Mouse (Mus musculus): ENCODE results near the gene Bnip3. TPM values are rescaled to one million over a fixed set of nuclear protein-coding genes. Genes with fewer than 3 reads are reported as not detected.
A peak's percentile ranks its signal among the peaks of the same experiment; 100 is the strongest.

The Bnip3 gene
- polyA plus RNA-seq, 1 experiment from 2014 or later = 313 TPM

DNA sequence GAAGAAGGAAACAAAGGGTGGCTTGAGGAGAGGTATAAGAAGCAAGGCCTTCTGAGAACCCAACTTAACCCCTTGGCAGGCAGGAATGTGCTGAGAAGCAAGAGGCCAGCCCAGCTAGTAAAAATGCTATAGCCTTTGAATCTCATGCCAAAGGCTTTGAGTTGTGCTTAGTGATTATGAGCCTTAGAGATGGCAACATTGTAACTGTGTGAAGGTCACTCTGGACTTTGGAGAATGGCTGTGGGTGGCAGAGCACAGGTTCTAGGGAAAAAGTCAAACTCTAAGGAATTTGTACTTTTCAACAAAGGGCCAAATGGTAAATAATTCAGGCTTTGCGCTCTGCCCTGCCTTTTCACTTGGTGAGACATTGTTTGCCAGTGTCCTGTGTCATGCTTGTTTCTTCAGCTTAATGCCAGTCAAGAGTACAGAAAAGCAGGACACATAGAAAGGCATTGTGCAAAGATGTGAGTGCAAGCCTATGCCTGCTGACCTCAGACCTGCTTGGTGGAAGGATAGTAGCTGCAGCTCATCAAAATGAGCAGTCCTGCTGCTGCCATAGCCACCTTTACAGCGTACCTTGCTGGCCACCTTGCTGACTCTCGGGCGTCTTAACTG lies 55.8 kb downstream of the Bnip3 start:
- H3K4me2 ChIP-seq (ENCODE audit: low read length) = no peak overlapping the region
- WGBS = 93% methylated on average over 4 of the region's 4 CpGs
- no peak for ATAC-seq (ENCODE audit: insufficient number of reproducible peaks, insufficient read depth, low FRiP score, low read depth)
- peaks cover 73% of the 10 kb centered on the region for H3K36me3 ChIP-seq (ENCODE audit: control insufficient read depth, insufficient read depth, low read length)
- H3K4me1 ChIP-seq (ENCODE audit: control insufficient read depth in 2 of 2, insufficient read depth in 2 of 2, low read length in 2 of 2) = peaks cover 0 to 6% of the 10 kb centered on the region in 2 experiments; a peak in 2 of 4 replicates
- no peaks in the 10 kb centered on the region for H3K27me3 ChIP-seq (ENCODE audit: control insufficient read depth, insufficient read depth, low read length)
- no peak overlapping the region for H3K9ac ChIP-seq (ENCODE audit: low read length)
- no peak overlapping the region for H3K27ac ChIP-seq (replicated peaks in 1 of 2; ENCODE audit: control insufficient read depth in 1 of 2, insufficient read depth in 1 of 2, low read depth in 2 of 2, low read length in 2 of 2)
- H3K9me3 ChIP-seq (ENCODE audit: control insufficient read depth, low read length) = no peaks in the 10 kb centered on the region
- no peak overlapping the region for H3K4me3 ChIP-seq (ENCODE audit: control insufficient read depth in 1 of 2, insufficient read depth in 1 of 2, low read depth in 1 of 2, low read length in 2 of 2)

DNA sequence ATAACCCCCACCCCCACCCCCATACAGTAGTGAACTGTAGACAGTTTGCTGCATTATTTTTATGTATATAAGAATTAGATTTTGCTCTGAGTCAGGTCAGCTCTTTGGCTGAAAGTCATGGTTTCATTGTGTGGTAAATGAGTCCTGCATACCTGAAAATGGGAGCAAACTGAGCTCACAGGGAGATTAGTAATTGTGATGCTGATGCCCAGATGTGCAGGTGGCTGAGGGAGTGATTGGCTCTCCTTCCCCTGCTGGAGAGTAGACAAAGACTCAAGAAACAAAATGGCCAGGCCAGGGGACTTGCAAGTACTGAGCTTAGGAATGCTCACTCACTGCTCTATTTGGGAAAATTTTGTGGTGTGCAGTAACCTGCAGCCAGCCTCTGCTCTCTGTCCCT lies 59.2 kb downstream of the Bnip3 start:
- Histone ChIP-seq H3K4me2 (ENCODE audit: low read length) (no peak overlapping the region), H3K4me3 (ENCODE audit: control insufficient read depth in 1 of 2, insufficient read depth in 1 of 2, low read depth in 1 of 2, low read length in 2 of 2) (no peak overlapping the region), H3K27ac (replicated peaks in 1 of 2; ENCODE audit: control insufficient read depth in 1 of 2, insufficient read depth in 1 of 2, low read depth in 2 of 2, low read length in 2 of 2) (no peak overlapping the region), H3K9me3 (ENCODE audit: control insufficient read depth, low read length) (no peaks in the 10 kb centered on the region), H3K4me1 (ENCODE audit: control insufficient read depth in 2 of 2, insufficient read depth in 2 of 2, low read length in 2 of 2) (peaks cover 6 to 19% of the 10 kb centered on the region in 2 experiments), H3K27me3 (ENCODE audit: control insufficient read depth, insufficient read depth, low read length) (no peaks in the 10 kb centered on the region), H3K36me3 (ENCODE audit: control insufficient read depth, insufficient read depth, low read length) (peaks cover 55% of the 10 kb centered on the region), H3K9ac (ENCODE audit: low read length) (no peak overlapping the region)
- ATAC-seq (ENCODE audit: insufficient number of reproducible peaks, insufficient read depth, low FRiP score, low read depth) = no peak

DNA sequence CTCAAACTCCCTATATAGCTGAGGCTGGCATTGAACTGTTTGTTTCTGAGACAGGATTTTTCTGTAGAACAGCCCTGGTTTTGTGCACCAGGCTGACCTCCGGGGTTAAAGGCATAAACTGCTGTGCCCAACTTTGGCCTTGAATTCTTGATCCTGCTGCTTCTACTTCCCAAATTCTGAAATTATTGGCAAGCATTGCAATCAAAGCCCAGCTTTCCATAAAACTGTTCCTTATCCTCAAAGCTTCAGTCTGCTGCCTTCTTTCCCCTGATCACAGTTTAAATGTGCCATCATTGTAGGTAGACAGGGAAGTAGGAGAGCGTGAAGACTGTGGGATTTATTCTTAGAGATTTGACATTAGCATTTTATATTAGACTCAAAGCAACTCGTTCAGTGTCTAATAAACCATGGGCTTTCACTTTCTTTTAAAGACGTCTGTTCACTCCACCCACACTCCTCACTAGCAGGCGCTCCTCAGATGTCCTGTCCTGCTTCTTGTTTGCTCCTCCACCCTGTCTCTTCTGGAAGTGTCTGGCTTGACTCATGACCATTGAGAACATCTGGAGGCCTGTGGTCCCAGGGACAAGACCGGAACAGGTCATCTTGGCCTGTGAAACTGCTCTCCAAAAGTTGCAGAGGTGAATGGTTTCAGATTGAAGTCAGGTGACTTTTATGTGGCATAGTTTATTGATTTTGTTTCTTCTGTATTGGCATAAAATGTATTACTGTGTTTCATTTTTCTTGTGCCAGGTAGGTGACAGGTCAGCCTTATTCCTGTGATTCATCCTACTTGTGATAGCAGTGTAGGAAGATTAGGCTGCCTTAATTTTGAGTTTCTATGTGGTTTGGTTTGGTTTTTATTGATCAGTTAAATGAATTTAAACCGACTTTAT lies 61.0 kb downstream of the Bnip3 start:
- Histone ChIP-seq H3K27me3 (ENCODE audit: control insufficient read depth, insufficient read depth, low read length) (no peaks in the 10 kb centered on the region), H3K4me1 (ENCODE audit: control insufficient read depth in 2 of 2, insufficient read depth in 2 of 2, low read length in 2 of 2) (peaks cover 9 to 31% of the 10 kb centered on the region in 2 experiments), H3K9ac (ENCODE audit: low read length) (peak overlapping the region; percentile 94), H3K4me3 (ENCODE audit: control insufficient read depth in 1 of 2, insufficient read depth in 1 of 2, low read depth in 1 of 2, low read length in 2 of 2) (peak overlapping the region in 1 of 2 experiments; percentile 94; a peak in 1 of 4 replicates), H3K36me3 (ENCODE audit: control insufficient read depth, insufficient read depth, low read length) (peaks cover 43% of the 10 kb centered on the region), H3K9me3 (ENCODE audit: control insufficient read depth, low read length) (no peaks in the 10 kb centered on the region), H3K27ac (replicated peaks in 1 of 2; ENCODE audit: control insufficient read depth in 1 of 2, insufficient read depth in 1 of 2, low read depth in 2 of 2, low read length in 2 of 2) (no peak overlapping the region), H3K4me2 (ENCODE audit: low read length) (peak overlapping the region; percentile 82)
- ATAC-seq (ENCODE audit: insufficient number of reproducible peaks, insufficient read depth, low FRiP score, low read depth) = no peak
- 77% methylated on average over 7 of the region's 7 CpGs for WGBS

DNA sequence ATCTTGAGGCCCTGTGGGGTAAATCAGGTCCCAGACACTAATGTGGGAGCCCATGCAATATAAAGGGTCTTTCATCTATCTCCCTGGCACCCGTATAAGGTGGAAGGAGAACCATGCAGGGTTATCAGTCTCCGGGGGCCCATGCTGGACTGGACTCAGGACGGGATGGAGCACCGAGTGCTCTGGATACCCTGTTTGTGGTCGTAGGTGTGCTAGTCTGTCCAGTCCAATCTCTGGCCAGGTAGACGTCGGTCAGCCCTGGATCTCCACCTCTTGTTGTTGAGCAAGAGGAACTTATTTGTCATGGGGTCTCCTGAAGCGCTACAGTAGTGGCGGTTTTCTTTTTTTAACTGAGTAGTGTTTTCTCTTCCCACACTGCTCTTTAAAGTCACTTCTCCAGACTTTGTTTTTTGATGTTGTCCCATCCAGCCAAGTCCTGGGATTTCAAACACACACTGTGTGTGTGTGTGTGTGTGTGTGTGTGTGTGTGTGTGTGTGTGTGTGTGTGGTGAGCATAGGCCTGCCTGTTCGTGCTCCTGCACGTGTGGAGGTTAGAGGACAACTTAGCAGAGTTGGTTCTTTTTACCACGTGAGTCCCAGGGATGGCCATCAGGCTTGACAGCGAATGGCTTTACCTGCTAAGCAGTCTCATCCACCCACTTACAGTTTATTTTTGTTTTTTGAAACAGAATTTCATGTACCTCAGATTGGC lies 61.8 kb downstream of the Bnip3 start:
- 35% methylated on average over 13 of the region's 13 CpGs for WGBS
- H3K36me3 ChIP-seq (ENCODE audit: control insufficient read depth, insufficient read depth, low read length) = peaks cover 37% of the 10 kb centered on the region
- peak overlapping the region; percentile 94 to 100 for H3K4me3 ChIP-seq (ENCODE audit: control insufficient read depth in 1 of 2, insufficient read depth in 1 of 2, low read depth in 1 of 2, low read length in 2 of 2)
- H3K9me3 ChIP-seq (ENCODE audit: control insufficient read depth, low read length) = no peaks in the 10 kb centered on the region
- ATAC-seq (ENCODE audit: insufficient number of reproducible peaks, insufficient read depth, low FRiP score, low read depth) = no peak
- H3K4me2 ChIP-seq (ENCODE audit: low read length) = peak overlapping the region; percentile 82
- H3K27ac ChIP-seq (replicated peaks in 1 of 2; ENCODE audit: control insufficient read depth in 1 of 2, insufficient read depth in 1 of 2, low read depth in 2 of 2, low read length in 2 of 2) = peak overlapping the region in 1 of 2 experiments; percentile 95; a peak in 1 of 4 replicates
- no peaks in the 10 kb centered on the region for H3K27me3 ChIP-seq (ENCODE audit: control insufficient read depth, insufficient read depth, low read length)
- H3K4me1 ChIP-seq (ENCODE audit: control insufficient read depth in 2 of 2, insufficient read depth in 2 of 2, low read length in 2 of 2) = peaks cover 9 to 32% of the 10 kb centered on the region in 2 experiments
- peak overlapping the region; percentile 94 for H3K9ac ChIP-seq (ENCODE audit: low read length)

DNA sequence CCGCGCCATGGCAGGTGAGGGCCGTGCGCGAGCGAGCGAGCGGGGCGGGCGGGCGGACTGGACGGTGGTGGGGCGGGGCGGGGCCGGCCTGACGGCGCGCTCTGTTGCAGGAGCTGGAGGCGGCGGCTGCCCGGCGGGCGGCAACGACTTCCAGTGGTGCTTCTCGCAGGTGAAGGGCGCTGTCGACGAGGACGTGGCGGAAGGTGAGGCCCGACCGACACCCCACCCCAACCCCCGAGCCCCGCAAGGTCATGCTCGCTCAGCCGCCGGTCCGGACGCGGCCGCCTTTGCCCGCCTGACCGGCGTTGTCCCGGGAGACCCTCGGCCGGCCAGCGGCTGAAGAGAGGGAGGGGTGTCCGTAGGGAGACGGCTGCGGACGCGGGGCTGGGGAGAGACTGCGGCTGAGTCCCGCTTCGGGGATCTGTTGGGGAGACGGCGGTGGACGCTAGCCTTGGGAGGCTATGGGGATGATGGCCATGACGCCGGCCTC lies 62.8 kb downstream of the Bnip3 start:
- Histone ChIP-seq H3K9me3 (ENCODE audit: control insufficient read depth, low read length) (no peaks in the 10 kb centered on the region), H3K27ac (replicated peaks in 1 of 2; ENCODE audit: control insufficient read depth in 1 of 2, insufficient read depth in 1 of 2, low read depth in 2 of 2, low read length in 2 of 2) (peak overlapping the region; percentile 95 to 99), H3K4me3 (ENCODE audit: control insufficient read depth in 1 of 2, insufficient read depth in 1 of 2, low read depth in 1 of 2, low read length in 2 of 2) (peak overlapping the region; percentile 94 to 100), H3K4me1 (ENCODE audit: control insufficient read depth in 2 of 2, insufficient read depth in 2 of 2, low read length in 2 of 2) (peaks cover 9 to 32% of the 10 kb centered on the region in 2 experiments), H3K27me3 (ENCODE audit: control insufficient read depth, insufficient read depth, low read length) (no peaks in the 10 kb centered on the region), H3K4me2 (ENCODE audit: low read length) (peak overlapping the region; percentile 82), H3K9ac (ENCODE audit: low read length) (peak overlapping the region; percentile 94), H3K36me3 (ENCODE audit: control insufficient read depth, insufficient read depth, low read length) (peaks cover 31% of the 10 kb centered on the region)
- ATAC-seq (ENCODE audit: insufficient number of reproducible peaks, insufficient read depth, low FRiP score, low read depth) = peak; percentile 77
- under 1% methylated on average over 57 of the region's 61 CpGs for WGBS

DNA sequence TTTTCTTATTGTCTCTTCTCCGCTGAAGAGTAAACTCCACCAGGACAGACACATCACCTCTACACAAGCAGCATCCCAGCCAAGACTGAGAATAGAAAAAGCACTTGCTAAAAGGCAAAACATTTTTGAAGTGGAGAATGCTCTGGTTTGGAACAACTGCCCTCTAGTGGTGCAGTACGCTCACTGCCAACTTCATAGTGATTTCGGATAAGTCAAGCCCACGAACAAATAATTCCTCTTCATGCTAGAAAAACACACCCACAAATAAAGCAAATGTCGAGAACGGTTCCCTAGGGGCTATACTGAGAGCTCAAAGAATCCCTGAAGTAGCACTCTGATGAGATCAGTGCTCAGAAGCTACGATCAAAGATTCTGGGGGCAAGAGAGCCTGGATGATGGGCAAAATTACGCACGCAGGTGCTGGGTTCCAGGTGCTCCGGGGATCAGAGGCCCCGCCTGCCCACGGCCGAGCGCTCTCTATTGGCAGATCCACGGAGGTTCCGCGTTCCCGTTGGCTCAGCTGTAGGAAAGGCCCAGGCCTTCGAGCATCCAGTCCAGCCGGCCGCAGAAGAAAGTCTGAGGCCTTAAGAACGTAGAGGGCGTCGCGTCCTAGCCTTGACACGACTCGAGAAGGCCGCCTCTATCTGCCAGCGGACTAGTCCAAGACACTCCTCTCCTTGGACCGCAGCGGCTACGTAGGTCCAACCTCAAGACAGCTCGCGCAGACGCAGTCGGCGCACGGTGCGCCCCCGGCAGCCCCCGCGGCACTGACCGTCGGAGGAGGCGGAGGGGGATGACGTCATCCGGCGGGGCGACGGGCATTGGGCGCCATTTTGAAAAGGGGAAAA lies 63.6 kb downstream of the Bnip3 start, which contains the start of the genes Ppp2r2d and Mapk1ip1:
Gene Ppp2r2d, plus strand, starts transcription at position 536 of the 848 bp plus-strand sequence.
Gene Mapk1ip1, minus strand, starts transcription at position 730 of the 848 bp plus-strand sequence.
- Histone ChIP-seq H3K9me3 (ENCODE audit: control insufficient read depth, low read length) (no peaks in the 10 kb centered on the region), H3K27ac (replicated peaks in 1 of 2; ENCODE audit: control insufficient read depth in 1 of 2, insufficient read depth in 1 of 2, low read depth in 2 of 2, low read length in 2 of 2) (peak within 1 kb of the TSS; percentile 95 to 99), H3K36me3 (ENCODE audit: control insufficient read depth, insufficient read depth, low read length) (peaks cover 27% of the 10 kb centered on the region), H3K4me3 (ENCODE audit: control insufficient read depth in 1 of 2, insufficient read depth in 1 of 2, low read depth in 1 of 2, low read length in 2 of 2) (peak within 1 kb of the TSS; percentile 94 to 100), H3K4me1 (ENCODE audit: control insufficient read depth in 2 of 2, insufficient read depth in 2 of 2, low read length in 2 of 2) (peaks cover 9 to 32% of the 10 kb centered on the region in 2 experiments), H3K4me2 (ENCODE audit: low read length) (peak within 1 kb of the TSS; percentile 85), H3K27me3 (ENCODE audit: control insufficient read depth, insufficient read depth, low read length) (no peaks in the 10 kb centered on the region), H3K9ac (ENCODE audit: low read length) (peak within 1 kb of the TSS; percentile 94)
- WGBS = under 1% methylated on average over 47 of the region's 51 CpGs
- peak; percentile 97 for ATAC-seq (ENCODE audit: insufficient number of reproducible peaks, insufficient read depth, low FRiP score, low read depth)

Measured in heart, embryonic 14.5 days (tissue).